Comparison of ENCODE assay signal across 18 mouse cellular contexts in the genomic region with DNA sequence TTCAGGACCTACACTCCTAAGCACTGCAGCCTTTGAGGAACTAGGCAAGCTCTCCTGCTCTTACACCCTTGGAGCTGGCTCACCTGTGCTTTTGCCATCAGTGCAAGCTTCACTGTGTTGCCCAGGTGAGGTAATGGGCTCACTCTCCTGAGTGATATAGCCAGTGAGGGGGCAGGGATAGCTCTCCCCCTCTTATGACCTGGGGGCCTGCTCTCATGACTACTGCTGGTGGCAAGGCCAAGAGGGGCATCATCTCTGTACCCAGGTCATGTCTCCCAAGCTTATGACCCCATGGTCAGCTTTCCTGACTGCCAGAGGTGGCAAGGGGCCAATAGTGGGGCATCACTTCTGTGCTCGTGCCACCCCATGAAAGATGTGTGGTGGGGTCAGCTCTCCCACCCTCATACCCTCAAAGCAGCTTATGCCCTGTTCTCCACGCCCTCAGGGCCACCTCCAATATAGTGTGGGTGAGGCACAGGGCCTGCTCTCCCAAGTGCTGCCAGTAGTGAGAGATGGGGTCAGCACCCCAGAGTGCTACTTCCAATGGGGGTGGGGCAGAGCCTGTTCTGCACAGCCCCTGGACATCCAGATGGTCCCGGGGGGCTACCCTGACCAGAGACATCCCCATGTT.
DNase-seq lines count a peak whose midpoint lies in the region; ATAC-seq lines count a peak whose summit lies in the region.
"Had no signal": no experiment of that assay in that cellular context is flagged by ENCODE, and none has a peak within 500 bp of the region (broad histone marks: within the 10 kb centered on the region; RNA-seq: fewer than 3 reads in every experiment).

No protein-coding gene starts in this region.

- DNase-seq in hindbrain, embryonic 11.5 days (ENCODE audit: low spot score): no peak
- no peak for DNase-seq in hindbrain, embryonic 10.5 days (ENCODE audit: low spot score)
- no peak for DNase-seq in midbrain, embryonic 11.5 days (ENCODE audit: low spot score, missing footprints)
- no peak for DNase-seq in midbrain, embryonic 10.5 days (ENCODE audit: low spot score)
- no peak for DNase-seq in layer of hippocampus, adult 9-10 months (ENCODE audit: low spot score)
- DNase-seq: adrenal gland, adult 8-10 months; cerebellum, adult 11-12 months; forebrain, postnatal 0 days; heart, adult 2 months; heart, postnatal 10 days; kidney, postnatal 10 days; right cerebral cortex, postnatal 4 days; thymus, adult 2 months had no signal

- WGBS in hindbrain, embryonic 11.5 days: 81% methylated on average over 3 of the region's 3 CpGs
- 85% methylated on average over 3 of the region's 3 CpGs for WGBS in hindbrain, embryonic 10.5 days
- WGBS in midbrain, embryonic 11.5 days: 76% methylated on average over 3 of the region's 3 CpGs
- WGBS in midbrain, embryonic 10.5 days: 77% methylated on average over 3 of the region's 3 CpGs
- WGBS in hindbrain, embryonic 15.5 days: 82% methylated on average over 3 of the region's 3 CpGs
- 91% methylated on average over 3 of the region's 3 CpGs for WGBS in midbrain, embryonic 16.5 days

- no peak overlapping the region for H3K27ac ChIP-seq in hindbrain, embryonic 11.5 days (ENCODE audit: low read depth, low read length)
- H3K27ac ChIP-seq in hindbrain, embryonic 10.5 days: no peak overlapping the region
- no peak overlapping the region for H3K27ac ChIP-seq in midbrain, embryonic 11.5 days (ENCODE audit: low read depth, low read length)
- no peak overlapping the region for H3K27ac ChIP-seq in midbrain, embryonic 10.5 days (replicated peaks)
- H3K27ac ChIP-seq in hindbrain, embryonic 15.5 days (replicated peaks): no peak overlapping the region
- H3K27ac ChIP-seq in midbrain, embryonic 16.5 days (ENCODE audit: low read length): no peak overlapping the region
- H3K27ac ChIP-seq: heart, adult 2 months; intestine, embryonic 15.5 days; liver, embryonic 15.5 days had no signal

- peak; percentile 22; the same call in 1 of the 2 replicates for ATAC-seq in hindbrain, embryonic 11.5 days (ENCODE audit: low FRiP score)
- ATAC-seq in midbrain, embryonic 11.5 days (ENCODE audit: low FRiP score): peak; percentile 44; the same call in 1 of the 2 replicates
- ATAC-seq in hindbrain, embryonic 15.5 days (ENCODE audit: low FRiP score, low read depth): peak; percentile 68; the same call in 1 of the 2 replicates
- ATAC-seq in midbrain, embryonic 16.5 days: peak; percentile 64; the same call in 1 of the 2 replicates
- ATAC-seq in megakaryocyte-erythroid progenitor cell, adult 5-6 weeks (replicated peaks; ENCODE audit: low FRiP score, low TSS enrichment, poor library complexity, severe bottlenecking): no peak
- ATAC-seq: forebrain, postnatal 0 days; intestine, embryonic 15.5 days had no signal

- no peaks in the 10 kb centered on the region for H3K27me3 ChIP-seq in hindbrain, embryonic 11.5 days (ENCODE audit: control insufficient read depth, insufficient read depth, low read length)
- H3K27me3 ChIP-seq in hindbrain, embryonic 10.5 days (ENCODE audit: insufficient read depth, poor library complexity, severe bottlenecking): no peaks in the 10 kb centered on the region
- no peaks in the 10 kb centered on the region for H3K27me3 ChIP-seq in midbrain, embryonic 11.5 days (ENCODE audit: control insufficient read depth, insufficient read depth, low read length)
- H3K27me3 ChIP-seq in midbrain, embryonic 10.5 days (ENCODE audit: low read depth, poor library complexity, severe bottlenecking): no peaks in the 10 kb centered on the region
- no peaks in the 10 kb centered on the region for H3K27me3 ChIP-seq in hindbrain, embryonic 15.5 days
- H3K27me3 ChIP-seq in midbrain, embryonic 16.5 days (ENCODE audit: control insufficient read depth, insufficient read depth, low read depth, low read length): no peaks in the 10 kb centered on the region
- H3K27me3 ChIP-seq: intestine, embryonic 15.5 days; liver, embryonic 15.5 days had no signal

- H3K9ac ChIP-seq in hindbrain, embryonic 11.5 days (ENCODE audit: low read depth, low read length): no peak overlapping the region
- no peak overlapping the region for H3K9ac ChIP-seq in midbrain, embryonic 11.5 days (ENCODE audit: low read length)
- no peak overlapping the region for H3K9ac ChIP-seq in hindbrain, embryonic 15.5 days
- H3K9ac ChIP-seq in midbrain, embryonic 16.5 days (ENCODE audit: low read depth, low read length): no peak overlapping the region
- H3K9ac ChIP-seq: forebrain, postnatal 0 days; intestine, embryonic 15.5 days; liver, embryonic 15.5 days had no signal

- no peaks in the 10 kb centered on the region for H3K9me3 ChIP-seq in hindbrain, embryonic 11.5 days (ENCODE audit: control insufficient read depth, low read length)
- no peaks in the 10 kb centered on the region for H3K9me3 ChIP-seq in hindbrain, embryonic 10.5 days
- H3K9me3 ChIP-seq in midbrain, embryonic 11.5 days (ENCODE audit: control insufficient read depth, low read length): no peaks in the 10 kb centered on the region
- H3K9me3 ChIP-seq in midbrain, embryonic 10.5 days (replicated peaks): no peaks in the 10 kb centered on the region
- H3K9me3 ChIP-seq in hindbrain, embryonic 15.5 days: no peaks in the 10 kb centered on the region
- no peaks in the 10 kb centered on the region for H3K9me3 ChIP-seq in midbrain, embryonic 16.5 days (replicated peaks; ENCODE audit: control insufficient read depth, low read length, poor library complexity, severe bottlenecking)
- H3K9me3 ChIP-seq: intestine, embryonic 15.5 days; liver, embryonic 15.5 days had no signal

- no peak overlapping the region for H3K4me2 ChIP-seq in hindbrain, embryonic 11.5 days (replicated peaks; ENCODE audit: low read depth, low read length)
- no peak overlapping the region for H3K4me2 ChIP-seq in midbrain, embryonic 11.5 days
- H3K4me2 ChIP-seq in hindbrain, embryonic 15.5 days: no peak overlapping the region
- H3K4me2 ChIP-seq in midbrain, embryonic 16.5 days (ENCODE audit: low read length): no peak overlapping the region
- H3K4me2 ChIP-seq: intestine, embryonic 15.5 days; liver, embryonic 15.5 days had no signal

- no peaks in the 10 kb centered on the region for H3K36me3 ChIP-seq in hindbrain, embryonic 11.5 days (ENCODE audit: control insufficient read depth, insufficient read depth, low read length)
- H3K36me3 ChIP-seq in hindbrain, embryonic 10.5 days: no peaks in the 10 kb centered on the region
- no peaks in the 10 kb centered on the region for H3K36me3 ChIP-seq in midbrain, embryonic 11.5 days (ENCODE audit: control insufficient read depth, insufficient read depth, low read length)
- H3K36me3 ChIP-seq in midbrain, embryonic 10.5 days: no peaks in the 10 kb centered on the region
- H3K36me3 ChIP-seq in hindbrain, embryonic 15.5 days: no peaks in the 10 kb centered on the region
- H3K36me3 ChIP-seq in midbrain, embryonic 16.5 days (ENCODE audit: control insufficient read depth, insufficient read depth, low read length): no peaks in the 10 kb centered on the region
- H3K36me3 ChIP-seq: intestine, embryonic 15.5 days; liver, embryonic 15.5 days had no signal

- no peak overlapping the region for H3K4me3 ChIP-seq in hindbrain, embryonic 11.5 days (ENCODE audit: low read depth, low read length)
- H3K4me3 ChIP-seq in hindbrain, embryonic 10.5 days: no peak overlapping the region
- no peak overlapping the region for H3K4me3 ChIP-seq in midbrain, embryonic 11.5 days (ENCODE audit: low read depth, low read length)
- no peak overlapping the region for H3K4me3 ChIP-seq in midbrain, embryonic 10.5 days
- H3K4me3 ChIP-seq in hindbrain, embryonic 15.5 days: no peak overlapping the region
- H3K4me3 ChIP-seq in midbrain, embryonic 16.5 days (ENCODE audit: low read depth, low read length): no peak overlapping the region
- H3K4me3 ChIP-seq: heart, adult 2 months; intestine, embryonic 15.5 days; liver, embryonic 15.5 days had no signal

- no peaks in the 10 kb centered on the region for H3K4me1 ChIP-seq in hindbrain, embryonic 11.5 days (replicated peaks; ENCODE audit: control insufficient read depth, insufficient read depth, low read length)
- H3K4me1 ChIP-seq in hindbrain, embryonic 10.5 days (replicated peaks): no peaks in the 10 kb centered on the region
- no peaks in the 10 kb centered on the region for H3K4me1 ChIP-seq in midbrain, embryonic 11.5 days (ENCODE audit: control insufficient read depth, insufficient read depth, low read length)
- no peaks in the 10 kb centered on the region for H3K4me1 ChIP-seq in midbrain, embryonic 10.5 days
- no peaks in the 10 kb centered on the region for H3K4me1 ChIP-seq in hindbrain, embryonic 15.5 days (replicated peaks)
- no peaks in the 10 kb centered on the region for H3K4me1 ChIP-seq in midbrain, embryonic 16.5 days (ENCODE audit: control insufficient read depth, insufficient read depth, low read length)
- H3K4me1 ChIP-seq: intestine, embryonic 15.5 days; liver, embryonic 15.5 days had no signal
